Mouse (Mus musculus) hindbrain, embryonic 11.5 days (tissue): ENCODE data around the gene Dnah17. TPM values are rescaled to one million over a fixed set of nuclear protein-coding genes. Genes with fewer than 3 reads are reported as not detected.

Experiments used
- ATAC-seq: fragments of 200-750 bp; cut with Nextera tagmentation; 2 replicates; pipeline ENCODE4 v1.8.0; 2017; ENCODE audit warnings: mild to moderate bottlenecking, moderate TSS enrichment, moderate library complexity; ENCODE audit not compliant: low FRiP score
- DNase-seq: peaks from one replicate; pipeline ENCODE4 v3.0.0-alpha.2; 2015; ENCODE audit warnings: low spot score
- H3K27ac ChIP-seq: fragments of 300-500 bp; sonication (generic); 2 replicates; pipeline ENCODE4 v1.5.1; 2014; ENCODE audit warnings: mild to moderate bottlenecking, low read depth, low read length
- H3K27me3 ChIP-seq: fragments of 300-500 bp; sonication (generic); 2 replicates; pipeline ENCODE4 v1.6.1; 2014; ENCODE audit warnings: mild to moderate bottlenecking, low read length, moderate library complexity, mixed read lengths; ENCODE audit not compliant: control insufficient read depth, insufficient read depth
- H3K36me3 ChIP-seq: fragments of 300-500 bp; sonication (generic); 2 replicates; pipeline ENCODE4 v1.6.1; 2014; ENCODE audit warnings: mild to moderate bottlenecking, low read length, moderate library complexity, mixed read lengths; ENCODE audit not compliant: control insufficient read depth, insufficient read depth
- H3K4me1 ChIP-seq: fragments of 300-500 bp; sonication (generic); replicated peaks from 2 replicates; pipeline ENCODE4 v1.6.1; 2014; ENCODE audit warnings: low read length, mixed read lengths; ENCODE audit not compliant: control insufficient read depth, insufficient read depth
- H3K4me2 ChIP-seq: fragments of 300-500 bp; sonication (generic); replicated peaks from 2 replicates; pipeline ENCODE4 v1.6.1; 2014; ENCODE audit warnings: mild to moderate bottlenecking, low read depth, low read length
- H3K4me3 ChIP-seq: fragments of 300-500 bp; sonication (generic); 2 replicates; pipeline ENCODE4 v1.5.1; 2014; ENCODE audit warnings: low read depth, low read length
- H3K9ac ChIP-seq: fragments of 300-500 bp; sonication (generic); 2 replicates; pipeline ENCODE4 v1.6.1; 2014; ENCODE audit warnings: low read depth, low read length
- H3K9me3 ChIP-seq: fragments of 300-500 bp; sonication (generic); 2 replicates; pipeline ENCODE4 v1.6.1; 2016; ENCODE audit warnings: low read length; ENCODE audit not compliant: control insufficient read depth
- WGBS: fragments of 180-500 bp; shearing (Covaris S2); extraction: QIAGEN DNeasy Blood & Tissue Kit; methylation state at CpG from one replicate; pipeline ENCODE4 v1.1.7; 2014; 5-methylcytosine and 5-hydroxymethylcytosine counted together
- polyA plus RNA-seq: library from polyadenylated mRNA; unstranded; fragments of >200 nt; fragmentation: Nextera tagmentation; extraction: Ambion mirVana; gene quantifications from 2 replicates; pipeline ENCODE4 v1.2.1, GENCODE M21; 2014

Dnah17 gene
- polyA plus RNA-seq, 1 experiment from 2014 or later: 0.17 TPM

DNA sequence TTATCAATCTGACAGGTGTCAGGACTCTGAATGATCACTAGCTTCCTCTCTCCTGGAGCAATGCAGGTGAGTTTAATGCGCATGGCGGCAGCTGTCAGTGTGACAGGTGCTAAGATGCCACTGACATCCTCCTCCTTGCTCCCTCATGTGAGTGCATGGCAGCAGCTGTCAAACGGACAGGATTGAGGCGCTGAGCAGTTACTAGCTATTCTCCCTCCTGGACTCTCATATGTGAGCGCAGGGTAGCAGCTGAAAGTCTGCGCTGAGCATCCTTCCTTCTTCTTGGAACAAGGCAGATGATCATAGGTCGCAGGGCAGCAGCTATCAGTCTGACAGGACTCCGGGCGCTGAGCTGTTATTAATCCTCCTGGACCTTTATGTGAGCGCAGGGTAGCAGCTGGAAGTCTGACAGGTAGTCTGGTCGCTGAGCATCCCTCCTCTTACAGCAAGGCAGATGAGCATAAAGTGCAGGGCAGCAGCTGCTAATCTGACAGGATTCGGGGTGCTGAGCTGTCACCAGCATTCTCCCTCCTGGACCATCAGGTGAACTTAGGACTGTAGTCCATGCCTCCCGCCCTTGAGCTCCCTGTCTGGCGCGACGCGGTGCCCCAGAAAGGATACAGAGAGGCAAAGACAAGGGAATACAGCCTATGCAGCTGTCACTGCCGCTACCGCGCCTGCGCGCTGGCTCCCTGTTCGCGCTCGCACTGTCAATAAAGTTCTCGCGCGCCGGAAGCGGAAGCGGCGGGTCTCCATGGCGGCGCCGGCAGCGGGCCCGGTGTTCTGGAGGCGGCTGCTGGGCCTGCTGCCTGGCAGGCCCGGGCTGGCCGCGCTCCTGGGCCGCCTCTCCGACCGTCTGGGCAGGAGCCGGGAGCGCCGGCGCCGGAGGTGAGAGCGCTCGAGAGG lies 144.1 kb downstream of the Dnah17 start, which contains the start of gene Pgs1:
Gene Pgs1 (plus strand): TSS at position 167 of the 906 bp plus-strand sequence.
- peak within 1 kb of the TSS; percentile 100 for H3K4me3 ChIP-seq
- H3K9me3 ChIP-seq: no peaks in the 10 kb centered on the region
- ATAC-seq: peak; percentile 87
- no peaks in the 10 kb centered on the region for H3K27me3 ChIP-seq
- H3K9ac ChIP-seq: peak within 1 kb of the TSS; percentile 92
- H3K36me3 ChIP-seq: no peaks in the 10 kb centered on the region
- peak; percentile 97 for DNase-seq
- H3K4me2 ChIP-seq: peak within 1 kb of the TSS; percentile 84
- peaks cover 9% of the 10 kb centered on the region for H3K4me1 ChIP-seq
- 8% methylated on average over 48 of the region's 51 CpGs for WGBS
- peak within 1 kb of the TSS; percentile 4; the same call in 1 of the 2 replicates for H3K27ac ChIP-seq

- DNase-seq: no peak
- 67% methylated on average over 7 of the region's 7 CpGs for WGBS
Measured at GRCm38 (mm10) chr11:117983770-117984169, 146.7 kb downstream of the Dnah17 start.

DNA sequence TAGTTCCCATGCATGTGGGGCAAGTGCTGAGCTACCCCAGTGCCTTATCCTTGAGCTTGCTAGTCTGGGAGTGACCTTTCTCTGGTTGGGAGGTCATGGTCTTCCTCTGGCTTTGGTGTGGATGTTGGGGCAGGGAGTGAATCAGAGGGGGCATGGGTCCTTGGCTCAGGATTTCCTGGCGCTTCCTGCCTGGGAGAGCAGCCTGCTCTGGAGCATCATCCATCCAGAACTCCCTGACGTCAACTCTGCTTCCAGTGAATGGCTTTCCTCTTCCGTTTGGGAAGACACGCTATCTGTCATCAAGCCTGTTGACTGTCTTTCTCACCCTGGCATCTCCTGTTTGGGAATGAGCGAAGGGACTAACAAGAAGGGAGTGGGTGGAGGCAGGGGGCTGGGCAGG lies 148.0 kb downstream of the Dnah17 start:
- no peak overlapping the region for H3K9ac ChIP-seq
- H3K4me3 ChIP-seq: no peak overlapping the region
- no peak for ATAC-seq
- no peaks in the 10 kb centered on the region for H3K9me3 ChIP-seq
- H3K36me3 ChIP-seq: no peaks in the 10 kb centered on the region
- no peak overlapping the region for H3K4me2 ChIP-seq
- H3K27ac ChIP-seq: no peak overlapping the region
- 83% methylated on average over 5 of the region's 5 CpGs for WGBS
- no peak for DNase-seq
- H3K4me1 ChIP-seq: no peaks in the 10 kb centered on the region
- no peaks in the 10 kb centered on the region for H3K27me3 ChIP-seq

More at GRCm38 (mm10) chr11:117983770-117984169, 146.7 kb downstream of the Dnah17 start:
- no peak overlapping the region for H3K4me2 ChIP-seq
- peaks cover 8% of the 10 kb centered on the region for H3K4me1 ChIP-seq
- no peak overlapping the region for H3K4me3 ChIP-seq
- no peak overlapping the region for H3K9ac ChIP-seq
- H3K27me3 ChIP-seq: no peaks in the 10 kb centered on the region
- no peaks in the 10 kb centered on the region for H3K36me3 ChIP-seq
- H3K9me3 ChIP-seq: no peaks in the 10 kb centered on the region
- no peak for ATAC-seq
- no peak overlapping the region for H3K27ac ChIP-seq

GRCm38 (mm10) chr11:117979388-117979787 lies 151.0 kb downstream of the Dnah17 start:
- Histone ChIP-seq H3K4me3 (no peak overlapping the region), H3K9ac (0 out of 2 replicates have a peak overlapping the region, but pooled peaks have one; percentile 11), H3K9me3 (no peaks in the 10 kb centered on the region), H3K27me3 (no peaks in the 10 kb centered on the region), H3K27ac (no peak overlapping the region), H3K4me2 (no peak overlapping the region), H3K36me3 (no peaks in the 10 kb centered on the region), H3K4me1 (peaks cover 19% of the 10 kb centered on the region)
- 60% methylated on average over 7 of the region's 7 CpGs for WGBS
- DNase-seq (no peak), ATAC-seq (no peak)

DNA sequence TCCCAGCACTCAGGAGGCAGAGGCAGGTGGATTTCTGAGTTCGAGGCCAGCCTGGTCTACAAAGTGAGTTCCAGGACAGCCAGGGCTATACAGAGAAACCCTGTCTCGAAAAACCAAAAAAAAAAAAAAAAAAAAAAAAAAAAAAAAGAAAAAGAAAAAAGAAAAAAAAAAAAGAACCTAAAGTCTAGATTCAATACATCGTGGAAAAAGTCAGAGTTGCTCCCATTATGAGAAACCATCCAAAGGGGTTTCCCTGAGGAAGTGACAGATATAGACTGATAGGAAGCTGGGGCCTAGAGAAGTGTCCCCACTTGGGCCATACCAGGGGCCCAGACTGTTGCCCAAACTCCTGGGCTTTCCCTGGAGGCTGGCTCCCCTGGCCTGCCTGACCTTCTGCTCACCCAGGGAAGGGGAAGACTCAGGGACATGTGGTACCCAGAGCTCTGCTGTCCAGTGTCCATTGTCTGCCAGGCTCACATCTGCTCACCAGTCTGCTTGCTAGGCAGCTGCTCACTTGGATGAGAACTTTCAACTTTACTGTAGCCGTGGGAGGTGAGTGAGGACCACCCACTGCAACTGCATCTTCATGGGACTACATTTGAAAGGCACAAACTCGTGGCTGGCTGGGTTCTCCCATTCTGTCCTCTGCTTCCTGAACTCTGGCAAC lies 152.6 kb downstream of the Dnah17 start:
- no peak overlapping the region for H3K4me3 ChIP-seq
- 58% methylated on average over 4 of the region's 5 CpGs for WGBS
- no peaks in the 10 kb centered on the region for H3K27me3 ChIP-seq
- H3K27ac ChIP-seq: no peak overlapping the region
- H3K4me2 ChIP-seq: no peak overlapping the region
- no peak for ATAC-seq
- no peak overlapping the region for H3K9ac ChIP-seq
- H3K36me3 ChIP-seq: no peaks in the 10 kb centered on the region
- no peaks in the 10 kb centered on the region for H3K9me3 ChIP-seq
- no peak for DNase-seq
- H3K4me1 ChIP-seq: peaks cover 23% of the 10 kb centered on the region

DNA sequence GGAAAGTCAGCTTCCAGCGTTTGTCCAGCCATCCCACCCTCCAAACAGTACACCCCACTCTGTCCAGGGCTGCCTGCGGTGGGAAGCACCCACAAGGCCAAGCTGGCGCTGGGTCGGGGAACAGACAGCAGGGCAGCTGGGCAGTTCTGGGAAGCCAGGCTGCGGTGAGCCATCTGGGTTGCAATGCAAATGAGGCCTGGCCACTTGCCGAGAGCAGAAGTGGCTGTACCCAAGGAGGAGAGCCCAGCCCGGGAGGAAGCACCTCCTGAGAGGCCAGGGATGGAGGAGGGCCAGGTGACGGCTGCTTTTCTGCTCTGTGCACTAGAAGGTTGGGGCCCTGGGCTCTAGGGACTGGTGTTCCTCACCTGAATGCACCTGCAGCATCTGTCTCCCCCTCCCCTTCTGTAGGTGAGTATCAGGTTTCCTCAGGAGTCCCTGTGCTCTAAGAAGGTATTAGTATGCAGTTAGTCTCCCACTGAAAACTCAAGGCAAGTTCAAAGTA lies 154.3 kb downstream of the Dnah17 start:
- H3K27me3 ChIP-seq: no peaks in the 10 kb centered on the region
- no peaks in the 10 kb centered on the region for H3K9me3 ChIP-seq
- H3K9ac ChIP-seq: peak overlapping the region; percentile 45; the same call in 1 of the 2 replicates
- H3K36me3 ChIP-seq: no peaks in the 10 kb centered on the region
- H3K4me3 ChIP-seq: no peak overlapping the region
- DNase-seq (peak; percentile 64), ATAC-seq (peak; percentile 68)
- peak overlapping the region; percentile 94 for H3K27ac ChIP-seq
- peak overlapping the region; percentile 26 for H3K4me2 ChIP-seq
- 3% methylated on average over 8 of the region's 8 CpGs for WGBS
- peaks cover 23% of the 10 kb centered on the region for H3K4me1 ChIP-seq

DNA sequence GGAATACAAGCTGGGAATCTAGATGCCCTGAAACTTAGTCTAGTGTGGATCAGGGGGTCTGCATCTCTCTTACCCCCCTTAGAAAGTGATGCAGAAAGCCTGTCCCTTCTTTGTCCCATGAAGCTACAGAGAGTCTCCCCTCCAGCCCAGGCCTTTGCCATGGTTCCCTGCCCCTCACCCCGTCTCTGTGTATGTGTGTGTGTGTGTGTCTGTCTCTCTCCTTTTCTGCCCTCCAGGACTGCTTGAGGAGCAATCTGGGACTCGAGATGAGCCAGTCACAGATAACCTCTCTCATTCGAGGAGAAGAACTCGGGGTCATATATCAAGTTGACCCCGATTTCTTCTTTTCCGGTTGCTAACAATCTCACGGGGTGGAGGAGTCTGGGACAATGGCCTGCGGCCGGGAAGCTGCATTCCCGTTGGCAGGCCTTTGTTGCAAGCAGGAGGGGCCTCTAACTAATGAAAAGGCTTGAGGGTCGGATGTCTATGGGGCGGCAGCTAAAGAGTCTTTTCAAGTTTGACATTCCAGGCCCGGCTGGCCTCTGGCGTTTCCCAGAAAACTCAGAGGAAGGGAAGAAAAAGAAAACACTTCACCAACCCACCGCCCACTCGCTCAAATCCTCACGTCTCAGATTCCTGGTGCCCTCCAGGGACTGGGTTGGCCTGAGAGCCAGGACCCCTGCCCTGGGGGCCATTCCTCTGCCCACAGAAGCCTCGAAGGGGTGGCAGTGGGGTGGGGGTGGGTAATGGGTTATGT lies 155.0 kb downstream of the Dnah17 start:
- H3K4me3 ChIP-seq: no peak overlapping the region
- under 1% methylated on average over 18 of the region's 18 CpGs for WGBS
- H3K4me2 ChIP-seq: peak overlapping the region; percentile 26
- no peaks in the 10 kb centered on the region for H3K9me3 ChIP-seq
- peak overlapping the region; percentile 45; the same call in 1 of the 2 replicates for H3K9ac ChIP-seq
- peaks cover 23% of the 10 kb centered on the region for H3K4me1 ChIP-seq
- peak overlapping the region; percentile 94 for H3K27ac ChIP-seq
- peak; percentile 67 for ATAC-seq
- no peaks in the 10 kb centered on the region for H3K27me3 ChIP-seq
- no peaks in the 10 kb centered on the region for H3K36me3 ChIP-seq
- DNase-seq: peak; percentile 76
